Mouse (Mus musculus) cortical plate, adult 2 months (tissue): ENCODE results near the gene Klhl11.

Experiments
- CTCF ChIP-seq: fragments of 200-500 bp; IDR thresholded peaks from 2 replicates; pipeline ENCODE4 v1.5.1; 2011; ENCODE audit warnings: mild to moderate bottlenecking, control low read depth, low read length; ENCODE audit not compliant: insufficient read depth; ENCODE audit errors: extremely low read depth
- POLR2A ChIP-seq: fragments of 200-500 bp; IDR thresholded peaks from 2 replicates; pipeline ENCODE4 v1.6.1; 2011; ENCODE audit warnings: mild to moderate bottlenecking, low read length, control low read depth; ENCODE audit not compliant: insufficient read depth; ENCODE audit errors: extremely low read depth

GRCm38 (mm10) chr11:100457247-100457646 lies 15.3 kb downstream of the Klhl11 start:
- TF ChIP-seq CTCF (no peak), POLR2A (no peak)
